Mouse (Mus musculus): ENCODE measurements at regions not wholly inside any gene's neighbourhood (a gene's known extent, or its start where the extent isn't known, plus 50 kb on each side); places are given as distances from the start of the nearest gene placed in this dataset.

- no peak for DNase-seq (ENCODE audit: low read depth)
These were observed 211.4 kb downstream of the Mreg start for GRCm38 (mm10) chr1:72000741-72001140.

- DNase-seq (ENCODE audit: low read depth): no peak
These were observed 215.3 kb downstream of the Mreg start for GRCm38 (mm10) chr1:71996828-71997227.

- DNase-seq (ENCODE audit: low read depth): no peak
These were observed 215.9 kb downstream of the Mreg start for GRCm38 (mm10) chr1:71996234-71996619.

GRCm38 (mm10) chr1:71995573-71996233, 216.4 kb downstream of the Mreg start:
- DNase-seq (ENCODE audit: low read depth): no peak

GRCm38 (mm10) chr1:71990936-71991335, 221.2 kb downstream of the Mreg start:
- DNase-seq (ENCODE audit: low read depth): no peak

GRCm38 (mm10) chr1:71988086-71988485, 224.0 kb downstream of the Mreg start:
- no peak for DNase-seq (ENCODE audit: low read depth)

- DNase-seq (ENCODE audit: low read depth): no peak
These were observed 226.1 kb downstream of the Mreg start for GRCm38 (mm10) chr1:71986047-71986446.

GRCm38 (mm10) chr1:71983786-71984185, 228.3 kb downstream of the Mreg start:
- no peak for DNase-seq (ENCODE audit: low read depth)

GRCm38 (mm10) chr1:71982423-71983262, 229.5 kb downstream of the Mreg start:
- DNase-seq (ENCODE audit: low read depth): no peak

- no peak for DNase-seq (ENCODE audit: low read depth)
These were observed 231.5 kb downstream of the Mreg start for GRCm38 (mm10) chr1:71980624-71981023.

- no peak for DNase-seq (ENCODE audit: low read depth)
These were observed 232.8 kb downstream of the Mreg start for GRCm38 (mm10) chr1:71979261-71979660.

- DNase-seq (ENCODE audit: low read depth): no peak
These were observed 234.7 kb downstream of the Mreg start for GRCm38 (mm10) chr1:71977361-71977760.

GRCm38 (mm10) chr1:71974715-71975114, 237.4 kb downstream of the Mreg start:
- DNase-seq (ENCODE audit: low read depth): no peak

- no peak for DNase-seq (ENCODE audit: low read depth)
These were observed 240.2 kb downstream of the Mreg start for GRCm38 (mm10) chr1:71971943-71972342.

- DNase-seq (ENCODE audit: low read depth): no peak
These were observed 241.3 kb downstream of the Mreg start for GRCm38 (mm10) chr1:71970771-71971170.

- no peak for DNase-seq (ENCODE audit: low read depth)
These were observed 244.5 kb downstream of the Mreg start for GRCm38 (mm10) chr1:71967574-71968104.

- DNase-seq (ENCODE audit: low read depth): no peak
These were observed 247.5 kb downstream of the Mreg start for GRCm38 (mm10) chr1:71964450-71965126.

GRCm38 (mm10) chr1:71956940-71957339, 255.2 kb downstream of the Mreg start:
- no peak for DNase-seq (ENCODE audit: low read depth)

- no peak for DNase-seq (ENCODE audit: low read depth)
These were observed 256.8 kb downstream of the Mreg start for GRCm38 (mm10) chr1:71955331-71955730.

- no peak for DNase-seq (ENCODE audit: low read depth)
These were observed 258.8 kb downstream of the Mreg start for GRCm38 (mm10) chr1:71953292-71953691.

- no peak for DNase-seq (ENCODE audit: low read depth)
These were observed 262.6 kb downstream of the Mreg start for GRCm38 (mm10) chr1:71949549-71949948.

- no peak for DNase-seq (ENCODE audit: low read depth)
These were observed 263.4 kb downstream of the Mreg start for GRCm38 (mm10) chr1:71948686-71949085.

GRCm38 (mm10) chr1:71947506-71947905, 264.6 kb downstream of the Mreg start:
- DNase-seq (ENCODE audit: low read depth): no peak

All from fibroblast of lung, adult 2 months (primary cell).